Comparison of ENCODE assay signal across 11 mouse cellular contexts in genomic region chr17:28031281-28031941, GRCm38 (mm10). TPM values are rescaled to one million over a fixed set of nuclear protein-coding genes. Genes with fewer than 3 reads are reported as not detected.
DNase-seq lines count a peak whose midpoint lies in the region; ATAC-seq lines count a peak whose summit lies in the region.
"Had no signal": no experiment of that assay in that cellular context is flagged by ENCODE, and none has a peak within 500 bp of the region (broad histone marks: within the 10 kb centered on the region; RNA-seq: fewer than 3 reads in every experiment).

No protein-coding gene starts in this region.

- H3K4me3 ChIP-seq in heart, embryonic 12.5 days: no peak overlapping the region
- no peak overlapping the region for H3K4me3 ChIP-seq in midbrain, embryonic 13.5 days (replicated peaks)
- no peak overlapping the region for H3K4me3 ChIP-seq in midbrain, embryonic 15.5 days
- H3K4me3 ChIP-seq: megakaryocyte, embryonic 14.5 days had no signal

- no peaks in the 10 kb centered on the region for H3K9me3 ChIP-seq in heart, embryonic 12.5 days (replicated peaks)
- H3K9me3 ChIP-seq in midbrain, embryonic 13.5 days: no peaks in the 10 kb centered on the region
- H3K9me3 ChIP-seq in midbrain, embryonic 15.5 days: no peaks in the 10 kb centered on the region
- H3K9me3 ChIP-seq: megakaryocyte, embryonic 14.5 days had no signal

- no peak overlapping the region for H3K4me2 ChIP-seq in heart, embryonic 12.5 days
- no peak overlapping the region for H3K4me2 ChIP-seq in midbrain, embryonic 13.5 days (replicated peaks)
- H3K4me2 ChIP-seq in midbrain, embryonic 15.5 days: no peak overlapping the region

- ATAC-seq in heart, embryonic 12.5 days (ENCODE audit: insufficient number of reproducible peaks, low FRiP score): no peak
- no peak for ATAC-seq in midbrain, embryonic 13.5 days
- ATAC-seq in midbrain, embryonic 15.5 days (replicated peaks): no peak
- peak; percentile 62 for ATAC-seq in megakaryocyte, adult 5-6 weeks (ENCODE audit: poor library complexity, severe bottlenecking)

- DNase-seq in heart, postnatal 10 days: no peak
- DNase-seq in gonadal fat pad, adult 2 months (ENCODE audit: low read depth): peak; percentile 78
- DNase-seq in T-cell, adult 2 months (ENCODE audit: low spot score): no peak
- no peak for DNase-seq in layer of hippocampus, postnatal 25 days (ENCODE audit: extremely low spot score in 1 of 2, low spot score in 1 of 2)
- DNase-seq: kidney, postnatal 36 days; thymus, postnatal 14 days had no signal

- WGBS in heart, embryonic 12.5 days: 58% methylated on average over 9 of the region's 9 CpGs
- WGBS in midbrain, embryonic 13.5 days: 83% methylated on average over 9 of the region's 9 CpGs
- WGBS in midbrain, embryonic 15.5 days: 81% methylated on average over 9 of the region's 9 CpGs

- H3K4me1 ChIP-seq in heart, embryonic 12.5 days (replicated peaks): peaks cover 77% of the 10 kb centered on the region
- peaks cover 41% of the 10 kb centered on the region for H3K4me1 ChIP-seq in midbrain, embryonic 13.5 days (replicated peaks)
- peaks cover 28% of the 10 kb centered on the region for H3K4me1 ChIP-seq in midbrain, embryonic 15.5 days

- no peaks in the 10 kb centered on the region for H3K27me3 ChIP-seq in heart, embryonic 12.5 days (replicated peaks)
- no peaks in the 10 kb centered on the region for H3K27me3 ChIP-seq in midbrain, embryonic 13.5 days
- H3K27me3 ChIP-seq in midbrain, embryonic 15.5 days (replicated peaks): no peaks in the 10 kb centered on the region
- H3K27me3 ChIP-seq: megakaryocyte, embryonic 14.5 days had no signal

- intact Hi-C loops in heart, postnatal 10 days (cut with DNase I): no loop called here

- H3K27ac ChIP-seq in heart, embryonic 12.5 days (ENCODE audit: poor library complexity, severe bottlenecking): no peak overlapping the region
- peak overlapping the region; percentile 81 for H3K27ac ChIP-seq in midbrain, embryonic 13.5 days
- no peak overlapping the region for H3K27ac ChIP-seq in midbrain, embryonic 15.5 days

- H3K9ac ChIP-seq in heart, embryonic 12.5 days: peak overlapping the region; percentile 31; the same call in 1 of the 2 replicates
- H3K9ac ChIP-seq in midbrain, embryonic 13.5 days (replicated peaks): no peak overlapping the region
- H3K9ac ChIP-seq in midbrain, embryonic 15.5 days: no peak overlapping the region

- H3K36me3 ChIP-seq in heart, embryonic 12.5 days: no peaks in the 10 kb centered on the region
- H3K36me3 ChIP-seq in midbrain, embryonic 13.5 days: no peaks in the 10 kb centered on the region
- no peaks in the 10 kb centered on the region for H3K36me3 ChIP-seq in midbrain, embryonic 15.5 days (replicated peaks)

RNA-seq across cellular contexts. Expression of gene Tcp11, which starts 49.0 kb away (rescaled TPM):
- polyA plus RNA-seq in heart, embryonic 12.5 days (2016; fragmentation: Nextera tagmentation; extraction: Ambion mirVana): 0.23 and 1.1 TPM in 2 replicates
- total RNA-seq in heart, postnatal 10 days (2021): under 1 TPM; 0.12 to 0.25 TPM
- polyA plus RNA-seq in midbrain, embryonic 13.5 days (2015; fragmentation: Nextera tagmentation; extraction: Ambion mirVana): 1.6 and 2.0 TPM in 2 replicates
- polyA plus RNA-seq in midbrain, embryonic 15.5 days (2015; fragmentation: Nextera tagmentation; extraction: Ambion mirVana): 1.9 and 2.2 TPM in 2 replicates
- polyA plus RNA-seq in gonadal fat pad, adult 2 months (2012; rRNA removed): 26.7 and 38.1 TPM in 2 replicates
- total RNA-seq in megakaryocyte, adult 5-6 weeks (2015): 0.11 and 1.1 TPM in 2 replicates
- 0.66 TPM in 1 of 2 replicates, not detected in the other for total RNA-seq in megakaryocyte, adult 5-6 weeks (2017)
- 1 to 10 TPM; 1.2 to 1.3 TPM for total RNA-seq in layer of hippocampus, postnatal 25 days (2021)
